Mouse (Mus musculus) heart, embryonic 13.5 days (tissue): ENCODE measurements at regions not wholly inside any gene's neighbourhood (a gene's known extent, or its start where the extent isn't known, plus 50 kb on each side); places are given as distances from the start of the nearest gene placed in this dataset.

ENCODE experiments used
- ATAC-seq: fragments of 200-750 bp; cut with Nextera tagmentation; 2 replicates; pipeline ENCODE4 v1.8.0; 2017; ENCODE audit warnings: moderate TSS enrichment; ENCODE audit not compliant: insufficient number of reproducible peaks, low FRiP score, low TSS enrichment; ENCODE audit errors: extremely low read depth
- H3K27ac ChIP-seq: fragments of 300-500 bp; sonication (generic); replicated peaks from 2 replicates; pipeline ENCODE4 v1.5.1; 2015; ENCODE audit warnings: moderate library complexity, mild to moderate bottlenecking, inconsistent platforms
- H3K27me3 ChIP-seq: fragments of 300-500 bp; sonication (generic); replicated peaks from 2 replicates; pipeline ENCODE4 v1.6.1; 2015; ENCODE audit warnings: mild to moderate bottlenecking, inconsistent platforms
- H3K36me3 ChIP-seq: fragments of 300-500 bp; sonication (generic); 2 replicates; pipeline ENCODE4 v1.6.1; 2015; ENCODE audit warnings: mild to moderate bottlenecking, inconsistent platforms
- H3K4me1 ChIP-seq: fragments of 300-500 bp; sonication (generic); 2 replicates; pipeline ENCODE4 v1.6.1; 2015; ENCODE audit warnings: inconsistent platforms
- H3K4me2 ChIP-seq: fragments of 300-500 bp; sonication (generic); 2 replicates; pipeline ENCODE4 v1.6.1; 2015; ENCODE audit warnings: inconsistent platforms, mild to moderate bottlenecking, moderate library complexity
- H3K4me3 ChIP-seq: fragments of 300-500 bp; sonication (generic); 2 replicates; pipeline ENCODE4 v1.5.1; 2015; ENCODE audit warnings: moderate library complexity, mild to moderate bottlenecking, inconsistent platforms
- H3K9ac ChIP-seq: fragments of 300-500 bp; sonication (generic); 2 replicates; pipeline ENCODE4 v1.6.1; 2015; ENCODE audit warnings: inconsistent platforms, mild to moderate bottlenecking, moderate library complexity
- H3K9me3 ChIP-seq: fragments of 300-500 bp; sonication (generic); 2 replicates; pipeline ENCODE4 v1.6.1; 2016; ENCODE audit warnings: inconsistent platforms
- WGBS: fragments of 180-500 bp; shearing (Covaris S2); methylation state at CpG from one replicate; pipeline ENCODE4 v1.1.7; 2015; ENCODE audit warnings: mixed read lengths; 5-methylcytosine and 5-hydroxymethylcytosine counted together

DNA sequence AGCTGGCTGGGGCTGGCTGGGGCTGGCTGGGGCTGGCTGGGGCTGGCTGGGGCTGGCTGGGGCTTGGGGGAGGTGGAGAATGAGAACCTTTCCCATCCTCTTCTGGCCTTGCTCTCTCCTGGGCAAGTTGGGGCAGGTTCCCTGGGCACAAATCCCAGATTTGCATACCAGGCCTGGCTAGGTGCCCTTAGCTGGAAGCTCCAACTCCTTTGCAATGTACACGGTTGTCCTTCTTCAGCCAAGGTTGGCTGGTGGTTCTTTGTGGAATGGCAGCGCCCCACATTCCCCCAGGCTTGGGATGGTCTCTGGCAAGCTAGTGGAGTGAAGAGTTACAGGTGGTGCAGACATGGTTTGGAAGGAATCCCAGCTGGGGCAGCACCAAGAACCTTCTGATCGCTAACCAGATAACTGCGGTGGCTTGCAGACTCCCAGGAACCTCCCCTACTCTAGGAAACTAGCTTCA, 217.5 kb downstream of the Pten start:
- Histone ChIP-seq H3K4me1 (no peaks in the 10 kb centered on the region), H3K9ac (no peak overlapping the region), H3K36me3 (no peaks in the 10 kb centered on the region), H3K4me3 (no peak overlapping the region), H3K4me2 (no peak overlapping the region), H3K27ac (no peak overlapping the region), H3K9me3 (no peaks in the 10 kb centered on the region), H3K27me3 (no peaks in the 10 kb centered on the region)
- 73% methylated on average over 4 of the region's 4 CpGs for WGBS
- ATAC-seq: no peak

DNA sequence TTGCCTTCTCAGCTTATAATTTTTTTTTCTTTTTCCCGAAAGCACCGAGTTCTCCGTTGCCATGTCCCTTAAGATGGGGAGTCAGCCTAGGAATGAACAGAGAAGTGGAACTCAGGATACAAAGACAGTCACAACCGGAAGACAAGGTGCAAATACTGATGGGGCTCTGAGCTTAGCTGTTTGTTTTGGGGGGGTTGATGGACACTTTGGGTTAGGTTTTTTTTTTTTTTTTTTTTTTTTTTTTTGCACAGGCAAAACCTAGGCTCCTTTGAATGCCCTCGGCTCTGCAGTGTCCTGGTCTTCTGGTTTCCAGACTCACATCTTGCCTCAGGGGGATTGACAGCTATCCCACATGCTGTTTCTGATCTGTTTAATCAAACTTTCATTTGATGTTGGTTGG, 218.0 kb downstream of the Pten start:
- H3K4me3 ChIP-seq: no peak overlapping the region
- no peak overlapping the region for H3K27ac ChIP-seq
- H3K36me3 ChIP-seq: no peaks in the 10 kb centered on the region
- H3K27me3 ChIP-seq: no peaks in the 10 kb centered on the region
- H3K9me3 ChIP-seq: no peaks in the 10 kb centered on the region
- 77% methylated on average over 5 of the region's 5 CpGs for WGBS
- H3K9ac ChIP-seq: no peak overlapping the region
- no peak overlapping the region for H3K4me2 ChIP-seq
- no peaks in the 10 kb centered on the region for H3K4me1 ChIP-seq
- ATAC-seq: no peak

- Histone ChIP-seq H3K27ac (no peak overlapping the region), H3K36me3 (no peaks in the 10 kb centered on the region), H3K27me3 (no peaks in the 10 kb centered on the region), H3K4me1 (no peaks in the 10 kb centered on the region), H3K4me2 (no peak overlapping the region), H3K9me3 (no peaks in the 10 kb centered on the region), H3K9ac (no peak overlapping the region), H3K4me3 (no peak overlapping the region)
- WGBS: 88% methylated on average over 7 of the region's 7 CpGs
- ATAC-seq: no peak
Observed at GRCm38 (mm10) chr19:32976507-32976906, 219.2 kb downstream of the Pten start.

DNA sequence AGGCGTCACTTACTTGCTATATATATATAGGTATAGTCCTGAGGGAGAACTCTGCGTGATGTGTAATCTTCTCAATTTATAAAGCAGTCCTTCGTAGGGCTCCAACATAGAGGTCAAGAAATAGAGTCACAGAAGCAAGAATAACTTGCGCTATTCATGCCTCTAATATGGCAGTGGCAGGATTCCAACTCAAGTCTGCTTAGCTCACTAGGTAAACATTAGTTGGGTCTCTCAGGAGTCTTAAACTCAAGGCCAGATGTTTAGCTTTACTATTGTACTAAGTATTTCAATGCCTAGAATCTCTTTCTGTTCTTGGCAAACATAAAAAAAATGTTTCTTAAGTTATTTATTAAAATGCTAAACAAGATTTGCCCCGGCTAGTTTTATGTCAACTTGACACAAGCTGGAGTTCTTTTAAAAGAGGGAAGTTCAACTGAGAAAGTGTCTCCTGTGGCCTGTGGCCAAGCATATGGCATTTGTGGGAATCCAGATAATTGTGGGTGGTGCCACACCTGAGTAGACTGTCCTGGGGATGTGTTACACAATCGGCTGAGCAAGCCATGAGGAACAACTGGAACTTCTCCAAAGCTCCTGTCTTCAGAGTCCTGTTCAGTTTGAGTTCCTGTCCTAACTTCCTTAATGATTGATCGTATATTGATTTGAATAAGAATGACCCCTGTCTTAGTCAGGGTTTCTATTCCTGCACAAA, 220.9 kb downstream of the Pten start:
- no peak overlapping the region for H3K9ac ChIP-seq
- H3K27ac ChIP-seq: no peak overlapping the region
- ATAC-seq: no peak
- no peaks in the 10 kb centered on the region for H3K4me1 ChIP-seq
- no peaks in the 10 kb centered on the region for H3K9me3 ChIP-seq
- no peaks in the 10 kb centered on the region for H3K27me3 ChIP-seq
- H3K4me3 ChIP-seq: no peak overlapping the region
- H3K4me2 ChIP-seq: no peak overlapping the region
- 77% methylated on average over 7 of the region's 7 CpGs for WGBS
- no peaks in the 10 kb centered on the region for H3K36me3 ChIP-seq

DNA sequence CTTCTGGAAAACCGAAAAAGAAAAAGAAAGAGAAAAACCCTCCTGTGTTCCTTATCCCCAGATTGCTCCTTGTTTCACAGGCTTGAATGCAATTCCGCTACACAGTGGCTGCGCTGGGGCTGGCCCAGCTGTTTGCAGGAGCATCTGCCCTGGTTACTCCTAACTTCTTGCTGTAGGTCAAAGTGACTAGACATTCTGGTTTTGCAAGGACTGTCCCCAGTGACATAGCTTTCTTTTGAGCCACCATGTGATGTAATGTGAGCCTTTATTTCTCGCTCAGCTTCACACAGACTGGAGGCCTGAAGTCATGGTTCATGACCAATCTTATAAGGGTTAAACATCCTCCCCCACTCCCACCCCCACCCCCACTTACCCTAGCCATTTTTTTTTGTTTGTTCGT, 222.8 kb downstream of the Pten start:
- Histone ChIP-seq H3K27ac (no peak overlapping the region), H3K36me3 (no peaks in the 10 kb centered on the region), H3K9me3 (no peaks in the 10 kb centered on the region), H3K27me3 (no peaks in the 10 kb centered on the region), H3K4me2 (no peak overlapping the region), H3K4me1 (no peaks in the 10 kb centered on the region), H3K9ac (no peak overlapping the region), H3K4me3 (no peak overlapping the region)
- no peak for ATAC-seq
- 72% methylated on average over 5 of the region's 5 CpGs for WGBS

- ATAC-seq: no peak
- H3K27ac ChIP-seq: no peak overlapping the region
- H3K4me2 ChIP-seq: no peak overlapping the region
- WGBS: 73% methylated on average over 5 of the region's 5 CpGs
- H3K9me3 ChIP-seq: no peaks in the 10 kb centered on the region
- H3K4me1 ChIP-seq: no peaks in the 10 kb centered on the region
- H3K27me3 ChIP-seq: no peaks in the 10 kb centered on the region
- H3K4me3 ChIP-seq: no peak overlapping the region
- H3K9ac ChIP-seq: no peak overlapping the region
- H3K36me3 ChIP-seq: no peaks in the 10 kb centered on the region
Observed at GRCm38 (mm10) chr19:32988713-32989112, 231.4 kb downstream of the Pten start.

- Histone ChIP-seq H3K4me2 (no peak overlapping the region), H3K4me3 (no peak overlapping the region), H3K27me3 (no peaks in the 10 kb centered on the region), H3K36me3 (no peaks in the 10 kb centered on the region), H3K4me1 (no peaks in the 10 kb centered on the region), H3K9me3 (no peaks in the 10 kb centered on the region), H3K9ac (no peak overlapping the region), H3K27ac (no peak overlapping the region)
- WGBS: 76% methylated on average over 6 of the region's 6 CpGs
- ATAC-seq: no peak
Observed at GRCm38 (mm10) chr19:32989346-32989745, 232.0 kb downstream of the Pten start.

- no peaks in the 10 kb centered on the region for H3K27me3 ChIP-seq
- H3K4me3 ChIP-seq: no peak overlapping the region
- no peak overlapping the region for H3K27ac ChIP-seq
- WGBS: 80% methylated on average over 6 of the region's 6 CpGs
- H3K4me1 ChIP-seq: no peaks in the 10 kb centered on the region
- no peak for ATAC-seq
- H3K36me3 ChIP-seq: no peaks in the 10 kb centered on the region
- no peak overlapping the region for H3K4me2 ChIP-seq
- H3K9me3 ChIP-seq: no peaks in the 10 kb centered on the region
- H3K9ac ChIP-seq: no peak overlapping the region
Observed at GRCm38 (mm10) chr19:32990576-32990975, 233.3 kb downstream of the Pten start.

GRCm38 (mm10) chr19:32998576-32999170, 241.4 kb downstream of the Pten start:
- Histone ChIP-seq H3K9ac (no peak overlapping the region), H3K27me3 (no peaks in the 10 kb centered on the region), H3K36me3 (no peaks in the 10 kb centered on the region), H3K27ac (no peak overlapping the region), H3K4me2 (no peak overlapping the region), H3K4me3 (no peak overlapping the region), H3K4me1 (no peaks in the 10 kb centered on the region), H3K9me3 (no peaks in the 10 kb centered on the region)
- WGBS: 70% methylated on average over 2 of the region's 3 CpGs
- no peak for ATAC-seq

- Histone ChIP-seq H3K4me1 (no peaks in the 10 kb centered on the region), H3K4me3 (no peak overlapping the region), H3K4me2 (no peak overlapping the region), H3K36me3 (no peaks in the 10 kb centered on the region), H3K9ac (no peak overlapping the region), H3K27me3 (no peaks in the 10 kb centered on the region), H3K27ac (no peak overlapping the region), H3K9me3 (no peaks in the 10 kb centered on the region)
- WGBS: 86% methylated on average over 8 of the region's 8 CpGs
- no peak for ATAC-seq
Observed at GRCm38 (mm10) chr19:33007582-33007981, 250.3 kb downstream of the Pten start.

DNA sequence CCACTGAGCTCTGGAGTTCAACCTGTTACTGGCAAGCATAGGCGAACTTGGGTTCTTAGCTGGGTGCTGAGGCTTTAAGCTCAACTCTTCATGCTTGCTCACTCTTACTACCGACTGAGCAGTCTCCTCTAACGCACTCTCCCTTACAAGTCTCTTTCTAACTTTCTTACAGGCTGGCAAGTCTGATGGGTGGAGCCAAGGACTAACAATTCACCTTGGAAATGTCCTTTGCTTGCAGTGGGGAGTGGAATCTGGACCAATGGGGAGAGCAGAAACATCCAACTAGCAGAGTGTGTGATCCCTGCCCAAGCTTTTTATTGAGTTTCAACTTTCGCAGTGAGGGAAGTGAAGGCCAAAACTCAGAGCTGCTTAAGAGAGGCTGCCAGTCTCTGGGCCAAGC, 250.8 kb downstream of the Pten start:
- H3K4me1 ChIP-seq: no peaks in the 10 kb centered on the region

DNA sequence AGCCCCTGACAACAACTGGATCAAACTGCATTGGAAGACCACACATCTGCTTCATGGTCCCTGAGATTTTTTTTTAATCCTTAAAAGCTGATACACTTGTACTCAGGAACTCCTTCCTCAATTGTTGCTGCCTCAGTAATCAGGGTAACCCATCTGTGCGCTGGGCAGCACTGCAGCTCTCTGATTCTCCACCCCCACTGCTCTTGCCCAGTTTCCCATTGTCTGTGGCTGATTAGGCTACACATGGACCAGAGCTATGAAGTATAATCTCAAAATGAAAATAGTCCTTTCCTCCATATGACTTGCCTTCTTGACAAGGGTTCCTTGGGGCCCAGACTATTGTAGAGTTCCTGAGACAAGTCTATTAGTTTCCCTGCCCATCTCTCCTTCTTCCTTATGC, 251.5 kb downstream of the Pten start:
- H3K27ac ChIP-seq: no peak overlapping the region
- no peaks in the 10 kb centered on the region for H3K27me3 ChIP-seq
- no peaks in the 10 kb centered on the region for H3K4me1 ChIP-seq
- H3K4me3 ChIP-seq: no peak overlapping the region
- H3K9me3 ChIP-seq: no peaks in the 10 kb centered on the region
- H3K9ac ChIP-seq: no peak overlapping the region
- no peaks in the 10 kb centered on the region for H3K36me3 ChIP-seq
- ATAC-seq: no peak
- H3K4me2 ChIP-seq: no peak overlapping the region
- 71% methylated on average over 1 of the region's 1 CpGs for WGBS

More for the DNA sequence above, 250.8 kb downstream of the Pten start:
- no peak for ATAC-seq
- Histone ChIP-seq H3K27me3 (no peaks in the 10 kb centered on the region), H3K9me3 (no peaks in the 10 kb centered on the region), H3K36me3 (no peaks in the 10 kb centered on the region), H3K27ac (no peak overlapping the region), H3K4me3 (no peak overlapping the region), H3K4me2 (no peak overlapping the region), H3K9ac (no peak overlapping the region)
- 85% methylated on average over 4 of the region's 4 CpGs for WGBS
